Mouse (Mus musculus) thymus, adult 2 months (tissue): ENCODE measurements around the gene Hoxc11.

Experiments used
- CTCF ChIP-seq: fragments of 200-500 bp; IDR thresholded peaks from 2 replicates; pipeline ENCODE4 v1.5.1; 2012; ENCODE audit warnings: mild to moderate bottlenecking, control low read depth, low read length, moderate library complexity, borderline replicate concordance; ENCODE audit not compliant: control insufficient read depth, poor library complexity, insufficient read depth; ENCODE audit errors: extremely low read depth
- POLR2A ChIP-seq: fragments of 200-500 bp; IDR thresholded peaks from 2 replicates; pipeline ENCODE4 v1.6.1; 2012; ENCODE audit warnings: mild to moderate bottlenecking, low read length, control low read depth, moderate library complexity; ENCODE audit not compliant: control insufficient read depth, poor library complexity, insufficient read depth; ENCODE audit errors: extremely low read depth

DNA sequence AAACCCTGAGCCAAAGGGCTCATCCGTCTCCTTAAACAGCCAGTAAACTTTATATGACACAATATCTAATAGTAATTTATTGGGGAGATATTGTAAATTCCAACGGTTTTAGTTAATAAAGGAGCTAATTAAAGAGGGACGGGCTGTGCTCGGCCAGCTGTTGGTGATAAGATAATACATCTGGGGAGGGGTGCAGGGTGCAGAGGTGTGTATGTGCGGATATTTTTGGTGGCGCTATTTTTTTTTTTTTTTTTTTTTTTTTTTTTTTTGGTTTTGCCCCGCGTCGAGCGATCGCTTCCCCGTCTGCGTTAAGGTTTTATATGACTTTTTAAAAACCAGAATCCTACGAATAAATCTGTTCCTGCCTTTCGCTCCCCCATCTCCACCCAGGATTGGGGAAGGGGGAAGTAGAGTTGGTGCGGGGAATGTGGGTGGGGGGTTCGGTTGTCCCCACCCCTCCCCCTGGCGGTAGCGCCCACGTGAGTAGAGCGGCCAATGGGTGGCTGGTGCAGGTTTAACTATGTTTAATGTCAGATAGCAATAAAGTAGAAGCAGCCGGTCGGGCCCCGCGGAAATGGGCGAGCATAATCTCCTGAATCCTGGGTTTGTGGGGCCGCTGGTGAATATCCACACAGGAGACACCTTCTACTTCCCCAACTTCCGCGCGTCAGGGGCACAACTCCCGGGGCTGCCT is 17.8 kb upstream of the Hoxc11 start, which contains the start of gene Hoxc12:
- no peak for TF ChIP-seq POLR2A
- TF ChIP-seq CTCF = no peak
